Mouse (Mus musculus): ENCODE measurements around the gene Gsg1.

GRCm38 (mm10) chr6:135278302-135278701 lies 24.2 kb upstream of the Gsg1 start:
- TF ChIP-seq GATA1 (IDR thresholded peaks at IDR 0.05; ENCODE audit: borderline replicate concordance, low read length) (no peak), CTCF (IDR thresholded peaks at IDR 0.05; ENCODE audit: low read depth, low read length) (no peak)
